Mouse (Mus musculus): ENCODE results near the gene Gm49378. TPM values are rescaled to one million over a fixed set of nuclear protein-coding genes. Genes with fewer than 3 reads are reported as not detected.

Gm49378 gene
- polyA plus RNA-seq, 1 experiment from 2014 or later: 1.4 TPM

- 88% methylated on average over 3 of the region's 3 CpGs for WGBS
- Histone ChIP-seq H3K9me3 (replicated peaks) (no peaks in the 10 kb centered on the region), H3K4me3 (replicated peaks) (no peak overlapping the region), H3K9ac (no peak overlapping the region), H3K27me3 (no peaks in the 10 kb centered on the region), H3K4me2 (replicated peaks) (no peak overlapping the region), H3K36me3 (peaks cover 21% of the 10 kb centered on the region), H3K4me1 (peaks cover 13% of the 10 kb centered on the region), H3K27ac (replicated peaks) (no peak overlapping the region)
- ATAC-seq (ENCODE audit: insufficient number of reproducible peaks, low FRiP score, low TSS enrichment, low read depth): no peak
Measured at GRCm38 (mm10) chr14:55656935-55657334, 19.2 kb upstream of the Gm49378 start.

GRCm38 (mm10) chr14:55651528-55651927 is 13.8 kb upstream of the Gm49378 start:
- 84% methylated on average over 7 of the region's 7 CpGs for WGBS
- 0 out of 2 replicates have a peak, but pooled peaks cover 4% of the 10 kb centered on the region for H3K36me3 ChIP-seq
- no peaks in the 10 kb centered on the region for H3K27me3 ChIP-seq
- H3K27ac ChIP-seq (replicated peaks): no peak overlapping the region
- H3K4me1 ChIP-seq: peaks cover 4% of the 10 kb centered on the region; the same call in 1 of the 2 replicates
- no peak overlapping the region for H3K4me3 ChIP-seq (replicated peaks)
- H3K9me3 ChIP-seq (replicated peaks): no peaks in the 10 kb centered on the region
- no peak for ATAC-seq (ENCODE audit: insufficient number of reproducible peaks, low FRiP score, low TSS enrichment, low read depth)
- no peak overlapping the region for H3K9ac ChIP-seq
- H3K4me2 ChIP-seq (replicated peaks): no peak overlapping the region

GRCm38 (mm10) chr14:55649884-55650283 is 12.2 kb upstream of the Gm49378 start, which contains the start of gene Tssk4:
Tssk4 (plus strand) TSS chr14:55650184.
- Histone ChIP-seq H3K4me2 (replicated peaks) (no peak within 1 kb of the TSS), H3K4me3 (replicated peaks) (no peak within 1 kb of the TSS), H3K9ac (no peak within 1 kb of the TSS), H3K27me3 (no peaks in the 10 kb centered on the region), H3K36me3 (peaks cover 7% of the 10 kb centered on the region; the same call in 1 of the 2 replicates), H3K4me1 (peaks cover 9% of the 10 kb centered on the region), H3K27ac (replicated peaks) (no peak within 1 kb of the TSS), H3K9me3 (replicated peaks) (no peaks in the 10 kb centered on the region)
- no peak for ATAC-seq (ENCODE audit: insufficient number of reproducible peaks, low FRiP score, low TSS enrichment, low read depth)
- WGBS: 94% methylated on average over 2 of the region's 2 CpGs

- peak overlapping the region; percentile 54 for H3K4me2 ChIP-seq (replicated peaks)
- H3K4me1 ChIP-seq: peaks cover 21% of the 10 kb centered on the region
- no peak for ATAC-seq (ENCODE audit: insufficient number of reproducible peaks, low FRiP score, low TSS enrichment, low read depth)
- H3K27ac ChIP-seq (replicated peaks): peak overlapping the region; percentile 90
- no peaks in the 10 kb centered on the region for H3K9me3 ChIP-seq (replicated peaks)
- H3K9ac ChIP-seq: peak overlapping the region; percentile 91
- 14% methylated on average over 17 of the region's 17 CpGs for WGBS
- no peaks in the 10 kb centered on the region for H3K27me3 ChIP-seq
- peak overlapping the region; percentile 92 for H3K4me3 ChIP-seq (replicated peaks)
- peaks cover 27% of the 10 kb centered on the region for H3K36me3 ChIP-seq
Measured at GRCm38 (mm10) chr14:55644261-55644888, 6.7 kb upstream of the Gm49378 start.

- Histone ChIP-seq H3K27ac (replicated peaks) (peak within 1 kb of the TSS; percentile 90), H3K9me3 (replicated peaks) (no peaks in the 10 kb centered on the region), H3K27me3 (no peaks in the 10 kb centered on the region), H3K4me1 (peaks cover 21% of the 10 kb centered on the region), H3K36me3 (peaks cover 37% of the 10 kb centered on the region), H3K9ac (peak within 1 kb of the TSS; percentile 91), H3K4me2 (replicated peaks) (peak within 1 kb of the TSS; percentile 54), H3K4me3 (replicated peaks) (peak within 1 kb of the TSS; percentile 92)
- WGBS: under 1% methylated on average over 88 of the region's 89 CpGs
- peak; percentile 88 for ATAC-seq (ENCODE audit: insufficient number of reproducible peaks, low FRiP score, low TSS enrichment, low read depth)
Measured at GRCm38 (mm10) chr14:55643060-55643907, 5.6 kb upstream of the Gm49378 start, which contains the start of gene Tm9sf1. Tm9sf1 (minus strand) TSS chr14:55643806.

- Histone ChIP-seq H3K36me3 (peaks cover 43% of the 10 kb centered on the region), H3K27ac (replicated peaks) (peak overlapping the region; percentile 90), H3K27me3 (no peaks in the 10 kb centered on the region), H3K4me1 (peaks cover 21% of the 10 kb centered on the region), H3K9ac (peak overlapping the region; percentile 91), H3K4me3 (replicated peaks) (peak overlapping the region; percentile 92), H3K4me2 (replicated peaks) (peak overlapping the region; percentile 54), H3K9me3 (replicated peaks) (no peaks in the 10 kb centered on the region)
- 17% methylated on average over 8 of the region's 8 CpGs for WGBS
- ATAC-seq (ENCODE audit: insufficient number of reproducible peaks, low FRiP score, low TSS enrichment, low read depth): peak; percentile 48
Measured at GRCm38 (mm10) chr14:55642679-55643059, 5.0 kb upstream of the Gm49378 start.

GRCm38 (mm10) chr14:55641291-55641690 is 3.6 kb upstream of the Gm49378 start:
- no peak overlapping the region for H3K4me2 ChIP-seq (replicated peaks)
- H3K27me3 ChIP-seq: no peaks in the 10 kb centered on the region
- H3K27ac ChIP-seq (replicated peaks): no peak overlapping the region
- no peaks in the 10 kb centered on the region for H3K9me3 ChIP-seq (replicated peaks)
- peaks cover 21% of the 10 kb centered on the region for H3K4me1 ChIP-seq
- no peak overlapping the region for H3K4me3 ChIP-seq (replicated peaks)
- H3K36me3 ChIP-seq: peaks cover 53% of the 10 kb centered on the region
- 92% methylated on average over 13 of the region's 13 CpGs for WGBS
- no peak overlapping the region for H3K9ac ChIP-seq
- no peak for ATAC-seq (ENCODE audit: insufficient number of reproducible peaks, low FRiP score, low TSS enrichment, low read depth)

GRCm38 (mm10) chr14:55640816-55641215 is 3.1 kb upstream of the Gm49378 start:
- Histone ChIP-seq H3K9me3 (replicated peaks) (no peaks in the 10 kb centered on the region), H3K4me1 (peaks cover 21% of the 10 kb centered on the region), H3K9ac (no peak overlapping the region), H3K4me3 (replicated peaks) (no peak overlapping the region), H3K36me3 (peaks cover 55% of the 10 kb centered on the region), H3K4me2 (replicated peaks) (no peak overlapping the region), H3K27ac (replicated peaks) (no peak overlapping the region), H3K27me3 (no peaks in the 10 kb centered on the region)
- no peak for ATAC-seq (ENCODE audit: insufficient number of reproducible peaks, low FRiP score, low TSS enrichment, low read depth)
- 94% methylated on average over 14 of the region's 14 CpGs for WGBS

- Histone ChIP-seq H3K4me1 (peaks cover 18% of the 10 kb centered on the region), H3K36me3 (peaks cover 80% of the 10 kb centered on the region), H3K9me3 (replicated peaks) (no peaks in the 10 kb centered on the region), H3K4me3 (replicated peaks) (peak within 1 kb of the TSS; percentile 61), H3K4me2 (replicated peaks) (peak within 1 kb of the TSS; percentile 77), H3K27ac (replicated peaks) (peak within 1 kb of the TSS; percentile 84), H3K27me3 (no peaks in the 10 kb centered on the region), H3K9ac (peak within 1 kb of the TSS; percentile 31)
- ATAC-seq (ENCODE audit: insufficient number of reproducible peaks, low FRiP score, low TSS enrichment, low read depth): peak; percentile 91
- WGBS: 2% methylated on average over 33 of the region's 33 CpGs
Measured at GRCm38 (mm10) chr14:55635523-55636007, 2.1 kb downstream of the Gm49378 start, which contains the start of gene Ipo4. Ipo4 (minus strand) TSS chr14:55635957.

- Histone ChIP-seq H3K4me2 (replicated peaks) (peak overlapping the region; percentile 77), H3K27ac (replicated peaks) (peak overlapping the region; percentile 84), H3K9ac (peak overlapping the region; percentile 31), H3K4me1 (peaks cover 18% of the 10 kb centered on the region), H3K9me3 (replicated peaks) (no peaks in the 10 kb centered on the region), H3K27me3 (no peaks in the 10 kb centered on the region), H3K4me3 (replicated peaks) (peak overlapping the region; percentile 61), H3K36me3 (peaks cover 81% of the 10 kb centered on the region)
- ATAC-seq (ENCODE audit: insufficient number of reproducible peaks, low FRiP score, low TSS enrichment, low read depth): peak; percentile 17
- 3% methylated on average over 23 of the region's 23 CpGs for whole genome bisulfite sequencing
Measured at GRCm38 (mm10) chr14:55634874-55635522, 2.7 kb downstream of the Gm49378 start.

GRCm38 (mm10) chr14:55629312-55629711 is 8.4 kb downstream of the Gm49378 start:
- H3K4me2 ChIP-seq (replicated peaks): no peak overlapping the region
- no peak for ATAC-seq (ENCODE audit: insufficient number of reproducible peaks, low FRiP score, low TSS enrichment, low read depth)

More at GRCm38 (mm10) chr14:55629312-55629711, 8.4 kb downstream of the Gm49378 start:
- WGBS: 41% methylated on average over 5 of the region's 5 CpGs
- no peak overlapping the region for H3K4me3 ChIP-seq (replicated peaks)
- H3K27me3 ChIP-seq: no peaks in the 10 kb centered on the region
- no peak overlapping the region for H3K9ac ChIP-seq
- peaks cover 97% of the 10 kb centered on the region for H3K36me3 ChIP-seq
- H3K4me1 ChIP-seq: peaks cover 11% of the 10 kb centered on the region
- H3K9me3 ChIP-seq (replicated peaks): no peaks in the 10 kb centered on the region
- H3K27ac ChIP-seq (replicated peaks): no peak overlapping the region
